Mouse (Mus musculus): ENCODE data around the gene Dhcr24. TPM values are rescaled to one million over a fixed set of nuclear protein-coding genes. Genes with fewer than 3 reads are reported as not detected.

Gene Dhcr24
- 10 to 100 TPM; 15.1 to 16.9 TPM for total RNA-seq (2021)
- long read RNA-seq, experiment 1, full-length matches to known transcripts: 17 of 24 reads
- long read RNA-seq, experiment 1, partial matches to known transcripts: 6 of 24 reads
- long read RNA-seq, experiment 1, other reads (novel, unspliced or antisense): 1 of 24 reads
- long read RNA-seq, experiment 2, full-length matches to known transcripts: 7 of 15 reads
- long read RNA-seq, experiment 2, partial matches to known transcripts: 5 of 15 reads
- long read RNA-seq, experiment 2, other reads (novel, unspliced or antisense): 3 of 15 reads

GRCm38 (mm10) chr4:106560846-106561781, at the start of gene Dhcr24:
TSS of gene Dhcr24 (plus strand) at chr4:106561038.
- DNase-seq: peak; percentile 94

- DNase-seq: no peak
Observed at GRCm38 (mm10) chr4:106514606-106515005, 46.2 kb upstream of the Dhcr24 start.

- DNase-seq: no peak
Observed at GRCm38 (mm10) chr4:106522547-106522946, 38.3 kb upstream of the Dhcr24 start.

- DNase-seq: no peak
Observed at GRCm38 (mm10) chr4:106524131-106524530, 36.7 kb upstream of the Dhcr24 start.

GRCm38 (mm10) chr4:106525001-106525400, 35.8 kb upstream of the Dhcr24 start:
- no peak for DNase-seq

GRCm38 (mm10) chr4:106527856-106528547, 32.8 kb upstream of the Dhcr24 start:
- no peak for DNase-seq

GRCm38 (mm10) chr4:106529375-106530112, 31.3 kb upstream of the Dhcr24 start:
- peak; percentile 92 for DNase-seq

GRCm38 (mm10) chr4:106530113-106530482, 30.7 kb upstream of the Dhcr24 start:
- DNase-seq: no peak

GRCm38 (mm10) chr4:106533421-106534080, 27.3 kb upstream of the Dhcr24 start:
- DNase-seq: no peak

GRCm38 (mm10) chr4:106534256-106534655, 26.6 kb upstream of the Dhcr24 start:
- no peak for DNase-seq

- DNase-seq: no peak
Observed at GRCm38 (mm10) chr4:106539756-106540155, 21.1 kb upstream of the Dhcr24 start.

- DNase-seq: no peak
Observed at GRCm38 (mm10) chr4:106541491-106541890, 19.3 kb upstream of the Dhcr24 start.

GRCm38 (mm10) chr4:106542211-106542610, 18.6 kb upstream of the Dhcr24 start:
- no peak for DNase-seq

- no peak for DNase-seq
Observed at GRCm38 (mm10) chr4:106545817-106546373, 14.9 kb upstream of the Dhcr24 start.

- DNase-seq: no peak
Observed at GRCm38 (mm10) chr4:106546896-106547295, 13.9 kb upstream of the Dhcr24 start.

GRCm38 (mm10) chr4:106548113-106548512, 12.7 kb upstream of the Dhcr24 start:
- no peak for DNase-seq

- no peak for DNase-seq
Observed at GRCm38 (mm10) chr4:106550516-106551166, 10.2 kb upstream of the Dhcr24 start.

GRCm38 (mm10) chr4:106557262-106557661, 3.6 kb upstream of the Dhcr24 start:
- DNase-seq: no peak

GRCm38 (mm10) chr4:106557978-106558377, 2.9 kb upstream of the Dhcr24 start:
- DNase-seq: no peak
